Mouse (Mus musculus) heart, postnatal 10 days (tissue): ENCODE measurements around the gene Olfr985. TPM values are rescaled to one million over a fixed set of nuclear protein-coding genes. Genes with fewer than 3 reads are reported as not detected.

Experiments used
- DNase-seq, 2 experiments: peaks; one replicate each; pipeline ENCODE4 v3.0.0; 2021
- intact Hi-C: fragments of 180-260 bp; cut with DNase I; formaldehyde crosslinking; loops from one replicate; pipeline ENCODE4 v1.15.1; 2025
- total RNA-seq, 2 experiments: library from RNA; stranded (reverse); gene quantifications; 2 replicates each; pipeline ENCODE4 v1.2.3; 2021

The Olfr985 gene
- not detected for total RNA-seq

DNA sequence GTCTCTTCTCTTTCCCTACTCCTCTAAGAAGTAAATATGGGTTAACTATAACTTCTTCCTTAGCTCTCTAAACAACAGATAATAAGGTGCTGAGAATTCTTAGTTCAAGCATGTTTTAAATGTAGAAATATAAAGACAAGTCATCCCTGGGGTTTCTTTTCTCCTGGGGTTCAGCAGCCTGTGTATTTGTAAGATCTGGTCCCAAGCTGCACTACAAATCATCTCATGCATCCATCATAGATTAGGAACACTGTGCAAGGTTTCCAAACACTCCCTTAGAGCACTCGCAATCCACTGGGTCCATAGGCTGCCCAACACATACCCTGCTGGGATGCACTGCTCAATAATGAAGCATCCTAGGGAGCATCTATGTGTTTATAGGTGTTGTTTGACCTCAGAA is at the start of gene Olfr985:
TSS of gene Olfr985 (minus strand) at position 101 of the 400 bp plus-strand sequence.
- intact Hi-C loops, result no loop called here
- no peak for DNase-seq

- intact Hi-C loops, result no loop called here
- no peak for DNase-seq
Observed at GRCm38 (mm10) chr9:40177017-40177416, 47.0 kb upstream of the Olfr985 start.

DNA sequence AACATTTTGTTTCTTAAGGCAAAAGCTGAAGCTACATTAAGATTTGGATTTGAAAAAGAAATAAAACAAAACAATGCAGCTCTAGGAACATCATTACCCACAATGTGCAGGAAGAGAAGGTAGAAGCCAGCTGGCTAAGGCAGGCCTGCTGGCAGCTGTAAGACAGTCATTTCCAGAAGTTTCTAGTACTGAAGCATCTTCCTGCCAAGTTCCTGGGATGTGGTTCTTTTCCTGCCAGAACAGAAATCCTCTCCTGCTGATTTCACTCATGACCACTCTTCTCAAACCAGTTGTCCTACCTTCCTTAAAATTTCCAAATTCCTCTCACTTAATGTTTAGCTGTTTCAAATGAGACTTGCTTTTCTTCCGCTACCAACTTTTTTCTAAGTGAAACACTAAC is 36.5 kb upstream of the Olfr985 start:
- peak; percentile 36 to 41 for DNase-seq
- intact Hi-C loops, result no loop called here

- intact Hi-C loops, result no loop called here
Observed at GRCm38 (mm10) chr9:40155118-40155644, 25.2 kb upstream of the Olfr985 start.

GRCm38 (mm10) chr9:40141544-40141943 is 11.6 kb upstream of the Olfr985 start:
- no peak for DNase-seq
- intact Hi-C loops, result no loop called here

More at GRCm38 (mm10) chr9:40155118-40155644, 25.2 kb upstream of the Olfr985 start:
- DNase-seq, result no peak

GRCm38 (mm10) chr9:40139484-40139883 is 9.5 kb upstream of the Olfr985 start:
- intact Hi-C loops, result no loop called here
- DNase-seq, result no peak

- intact Hi-C loops, result no loop called here
- peak in 1 of 2 experiments; percentile 9 for DNase-seq
Observed at GRCm38 (mm10) chr9:40136987-40137688, 7.2 kb upstream of the Olfr985 start.

DNA sequence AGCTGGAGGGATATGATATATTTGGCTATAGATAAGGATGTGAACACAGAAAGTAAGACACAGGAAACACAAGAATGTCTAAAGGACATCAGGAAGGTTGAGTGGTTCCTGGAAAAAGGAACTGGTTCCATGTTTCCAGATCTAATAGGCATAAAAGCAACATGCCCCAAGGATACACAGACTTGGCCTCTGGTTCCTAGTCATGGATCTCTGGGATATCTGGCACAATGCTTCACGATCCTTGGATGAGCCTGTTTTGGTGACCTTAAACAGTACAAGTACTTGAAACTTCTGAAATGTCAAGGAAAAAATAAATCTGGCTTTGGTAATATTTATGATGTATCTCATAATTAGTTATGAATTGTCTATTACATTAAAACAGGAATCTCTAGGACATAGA is 572 bp upstream of the Olfr985 start:
- DNase-seq, result no peak
- intact Hi-C loops, result no loop called here

- DNase-seq, result no peak
- intact Hi-C loops, result loop anchor here (5.0 kb wide), 1 partner anchor 75 kb away; the partner anchor contains the start of gene Zfp202
Observed at GRCm38 (mm10) chr9:40117287-40117659, 12.7 kb downstream of the Olfr985 start.

- peak; percentile 80 to 81 for DNase-seq
- intact Hi-C loops, result loop anchor here (5.0 kb wide), 1 partner anchor 76 kb away; the partner anchor contains the start of gene Zfp202
Observed at GRCm38 (mm10) chr9:40116645-40117286, 13.2 kb downstream of the Olfr985 start.

DNA sequence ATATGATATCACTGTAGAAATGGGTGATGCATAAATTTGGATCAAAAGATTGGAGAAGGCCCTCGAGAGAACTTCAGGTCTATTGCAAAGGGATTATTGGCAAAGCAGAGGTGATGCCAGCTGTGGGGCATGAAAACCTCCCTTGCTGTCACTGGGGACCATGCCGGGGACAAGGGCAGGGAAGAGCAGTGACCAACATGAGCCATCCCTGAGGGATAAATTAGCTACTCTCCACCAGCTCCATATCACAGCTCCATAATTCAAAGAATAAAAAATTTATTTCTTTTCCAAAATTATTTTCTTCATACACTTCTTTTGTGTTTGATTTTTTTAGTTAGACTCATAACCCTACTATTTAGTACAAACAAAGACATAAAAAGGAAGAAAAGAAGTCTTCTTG is 15.9 kb downstream of the Olfr985 start, which contains the start of gene Olfr984:
TSS of gene Olfr984 (minus strand) at position 101 of the 400 bp plus-strand sequence.
- no peak for DNase-seq
- intact Hi-C loops, result no loop called here

GRCm38 (mm10) chr9:40094769-40095168 is 35.2 kb downstream of the Olfr985 start:
- intact Hi-C loops, result no loop called here
- peak in 1 of 2 experiments; percentile 9 for DNase-seq

- intact Hi-C loops, result no loop called here
- DNase-seq, result no peak
Observed at GRCm38 (mm10) chr9:40093495-40093894, 36.5 kb downstream of the Olfr985 start, which contains the start of gene Olfr983. Gene Olfr983 (minus strand): TSS chr9:40093595.

Other genes with a start within 250 kb of the Olfr985 start
- not detected for gene Olfr229, start 222.8 kb downstream of the Olfr985 start, total RNA-seq
- not detected for gene Olfr974, start 192.7 kb downstream of the Olfr985 start, total RNA-seq
- gene Olfr975, start 178.1 kb downstream of the Olfr985 start, total RNA-seq, result not detected
- gene Olfr976, start 169.1 kb downstream of the Olfr985 start, total RNA-seq, result not detected
- not detected for gene Olfr978, start 138.1 kb downstream of the Olfr985 start, total RNA-seq
- gene Olfr979, start 126.7 kb downstream of the Olfr985 start, total RNA-seq, result not detected
- gene Olfr980, start 120.6 kb downstream of the Olfr985 start, total RNA-seq, result not detected
- not detected for gene Olfr981, start 108.7 kb downstream of the Olfr985 start, total RNA-seq
- gene Olfr982, start 56.4 kb downstream of the Olfr985 start, total RNA-seq, result not detected
- gene Olfr983, start 36.6 kb downstream of the Olfr985 start, total RNA-seq, result not detected
- gene Olfr984, start 16.0 kb downstream of the Olfr985 start, total RNA-seq, result not detected
- gene Tmem225, start 17.9 kb upstream of the Olfr985 start, total RNA-seq, result not detected
- gene Olfr986, start 50.7 kb upstream of the Olfr985 start, total RNA-seq, result under 1 TPM in 1 of 2 experiments, not detected in 1; 0.07 TPM
- 1 to 10 TPM; 2.9 to 3.3 TPM for gene Zfp202, start 62.1 kb upstream of the Olfr985 start, total RNA-seq
- 1 to 10 TPM; 1.3 to 2.1 TPM for gene Scn3b, start 139.0 kb upstream of the Olfr985 start, total RNA-seq